Mouse (Mus musculus) MEL (cell line): Measurements from ENCODE around the gene Hmgcl. TPM values are rescaled to one million over a fixed set of nuclear protein-coding genes. Genes with fewer than 3 reads are reported as not detected.

Source experiments
- DNase-seq: peaks from one replicate; pipeline ENCODE4 v3.0.0; 2011; ENCODE audit warnings: low read depth, low spot score
- H3K27ac ChIP-seq: 2 replicates; pipeline ENCODE4 v1.5.1; 2012; ENCODE audit warnings: low read depth, mild to moderate bottlenecking, control low read depth, low read length, moderate library complexity; ENCODE audit not compliant: control insufficient read depth
- H3K27me3 ChIP-seq, 2 experiments: fragments of 150-350 bp in 1 of 2; sonication (generic) in 1 of 2; 2 replicates each; pipeline ENCODE4 v1.6.1; 2012; ENCODE audit warnings: low read length in 2 of 2, mild to moderate bottlenecking in 2 of 2, improper control_type of control experiment in 1 of 2, moderate library complexity in 1 of 2; ENCODE audit not compliant: insufficient read depth in 2 of 2, control insufficient read depth in 1 of 2
- H3K36me3 ChIP-seq, 2 experiments: 2 replicates each; pipeline ENCODE4 v1.6.1; 2012 to 2014; ENCODE audit warnings: low read length in 2 of 2, improper control_type of control experiment in 1 of 2, inconsistent platforms in 1 of 2, mild to moderate bottlenecking in 1 of 2; ENCODE audit not compliant: insufficient read depth in 2 of 2, control insufficient read depth in 1 of 2
- H3K4me1 ChIP-seq, 2 experiments: fragments of 150-350 bp in 1 of 2; sonication (generic) in 1 of 2; 2 replicates each; pipeline ENCODE4 v1.6.1; 2012; ENCODE audit warnings: low read length in 2 of 2, improper control_type of control experiment in 1 of 2, mild to moderate bottlenecking in 1 of 2; ENCODE audit not compliant: insufficient read depth in 2 of 2, control insufficient read depth in 1 of 2
- H3K4me3 ChIP-seq, 2 experiments: fragments of 150-350 bp in 1 of 2; sonication (generic) in 1 of 2; 2 replicates each; pipeline ENCODE4 v1.5.1; 2012; ENCODE audit warnings: low read depth in 2 of 2, low read length in 2 of 2, mild to moderate bottlenecking in 2 of 2, moderate library complexity in 2 of 2, control low read depth in 1 of 2, improper control_type of control experiment in 1 of 2; ENCODE audit not compliant: control insufficient read depth in 1 of 2, insufficient read depth in 1 of 2
- H3K79me2 ChIP-seq: 2 replicates; pipeline ENCODE4 v1.6.1; 2012; ENCODE audit warnings: mild to moderate bottlenecking, low read length, moderate library complexity; ENCODE audit not compliant: control insufficient read depth, poor library complexity, insufficient read depth
- H3K9ac ChIP-seq: 2 replicates; pipeline ENCODE4 v1.6.1; 2012; ENCODE audit warnings: low read depth, mild to moderate bottlenecking, control low read depth, low read length, moderate library complexity; ENCODE audit not compliant: control insufficient read depth, poor library complexity, severe bottlenecking
- H3K9me3 ChIP-seq: fragments of 150-350 bp; sonication (generic); replicated peaks from 2 replicates; pipeline ENCODE4 v1.6.1; 2012; ENCODE audit warnings: mild to moderate bottlenecking, low read length, improper control_type of control experiment, moderate library complexity; ENCODE audit not compliant: insufficient read depth
- BHLHE40 ChIP-seq: IDR thresholded peaks from 2 replicates; pipeline ENCODE4 v1.6.1; 2012; ENCODE audit warnings: low read depth, mild to moderate bottlenecking, inconsistent platforms, low read length, improper control_type of control experiment, borderline replicate concordance
- CHD1 ChIP-seq: IDR thresholded peaks from 2 replicates; pipeline ENCODE4 v1.6.1; 2012; ENCODE audit warnings: low read depth, mild to moderate bottlenecking, inconsistent platforms, low read length, improper control_type of control experiment
- CHD2 ChIP-seq: IDR thresholded peaks from 2 replicates; pipeline ENCODE4 v1.6.1; 2011; ENCODE audit warnings: low read length, improper control_type of control experiment
- CTCF ChIP-seq, 3 experiments: IDR thresholded peaks in 2 of 3; conservative IDR thresholded peaks in 1 of 3; 2 replicates each; pipeline ENCODE4 v1.5.1; 2011 to 2012; ENCODE audit warnings: low read length in 3 of 3, low read depth in 2 of 3, mild to moderate bottlenecking in 2 of 3, improper control_type of control experiment in 1 of 3, inconsistent platforms in 1 of 3, mixed read lengths in 1 of 3, moderate library complexity in 1 of 3; ENCODE audit not compliant: control insufficient read depth in 1 of 3, insufficient read depth in 1 of 3, poor library complexity in 1 of 3, severe bottlenecking in 1 of 3
- ELF1 ChIP-seq: IDR thresholded peaks from 2 replicates; pipeline ENCODE4 v1.6.1; 2014; ENCODE audit warnings: low read depth, mild to moderate bottlenecking, inconsistent platforms, low read length, improper control_type of control experiment, moderate library complexity
- ETS1 ChIP-seq: IDR thresholded peaks from 2 replicates; pipeline ENCODE4 v1.6.1; 2012; ENCODE audit warnings: low read depth, mild to moderate bottlenecking, inconsistent platforms, low read length, improper control_type of control experiment, moderate library complexity
- GABPA ChIP-seq: IDR thresholded peaks from 2 replicates; pipeline ENCODE4 v1.6.1; 2012; ENCODE audit warnings: low read depth, mild to moderate bottlenecking, inconsistent platforms, low read length, improper control_type of control experiment, moderate library complexity
- HCFC1 ChIP-seq: IDR thresholded peaks from 2 replicates; pipeline ENCODE4 v1.6.1; 2012; ENCODE audit warnings: low read depth, mild to moderate bottlenecking, inconsistent platforms, low read length, improper control_type of control experiment, moderate library complexity
- JUND ChIP-seq: IDR thresholded peaks from 2 replicates; pipeline ENCODE4 v1.6.1; 2011; ENCODE audit warnings: low read depth, mild to moderate bottlenecking, improper control_type of control experiment, low read length
- KAT2A ChIP-seq: conservative IDR thresholded peaks from 2 replicates; pipeline ENCODE4 v1.6.1; 2012; ENCODE audit warnings: low read depth, low read length, improper control_type of control experiment, inconsistent platforms
- MAFK ChIP-seq: IDR thresholded peaks from 2 replicates; pipeline ENCODE4 v1.6.1; 2011; ENCODE audit warnings: low read depth, mild to moderate bottlenecking, low read length, improper control_type of control experiment, borderline replicate concordance
- MAX ChIP-seq: IDR thresholded peaks from 2 replicates; pipeline ENCODE4 v1.6.1; 2011; ENCODE audit warnings: low read length, improper control_type of control experiment
- MAZ ChIP-seq: IDR thresholded peaks from 2 replicates; pipeline ENCODE4 v1.6.1; 2012; ENCODE audit warnings: low read depth, mild to moderate bottlenecking, inconsistent platforms, low read length, improper control_type of control experiment
- MEF2A ChIP-seq: IDR thresholded peaks from 2 replicates; pipeline ENCODE4 v1.6.1; 2014; ENCODE audit warnings: low read depth, mild to moderate bottlenecking, inconsistent platforms, low read length, improper control_type of control experiment; ENCODE audit not compliant: poor library complexity, insufficient replicate concordance, severe bottlenecking; ENCODE audit errors: extremely low read depth
- MXI1 ChIP-seq: IDR thresholded peaks from 2 replicates; pipeline ENCODE4 v1.6.1; 2011; ENCODE audit warnings: mild to moderate bottlenecking, low read depth, low read length, improper control_type of control experiment
- MYB ChIP-seq: IDR thresholded peaks from 2 replicates; pipeline ENCODE4 v1.6.1; 2011; ENCODE audit warnings: mild to moderate bottlenecking, low read depth, low read length, improper control_type of control experiment
- MYC ChIP-seq: IDR thresholded peaks from 2 replicates; pipeline ENCODE4 v1.6.1; 2011; ENCODE audit warnings: low read depth, mild to moderate bottlenecking, low read length, improper control_type of control experiment, moderate library complexity
- NELFE ChIP-seq: IDR thresholded peaks from 2 replicates; pipeline ENCODE4 v1.6.1; 2011; ENCODE audit warnings: low read depth, low read length, improper control_type of control experiment
- NRF1 ChIP-seq: IDR thresholded peaks from 2 replicates; pipeline ENCODE4 v1.6.1; 2014; ENCODE audit warnings: low read depth, mild to moderate bottlenecking, inconsistent platforms, low read length, improper control_type of control experiment, moderate library complexity; ENCODE audit not compliant: poor library complexity, insufficient read depth, severe bottlenecking
- POLR2A ChIP-seq, 2 experiments: IDR thresholded peaks; 2 replicates each; pipeline ENCODE4 v1.6.1; 2011 to 2012; ENCODE audit warnings: low read length in 2 of 2, mild to moderate bottlenecking in 2 of 2, control low read depth in 1 of 2, improper control_type of control experiment in 1 of 2, low read depth in 1 of 2, moderate library complexity in 1 of 2; ENCODE audit not compliant: control insufficient read depth in 1 of 2, insufficient read depth in 1 of 2, poor library complexity in 1 of 2
- POLR2AphosphoS2 ChIP-seq: IDR thresholded peaks from 2 replicates; pipeline ENCODE4 v1.6.1; 2011; ENCODE audit warnings: low read length, improper control_type of control experiment
- RCOR1 ChIP-seq: IDR thresholded peaks from 2 replicates; pipeline ENCODE4 v1.6.1; 2012; ENCODE audit warnings: low read depth, mild to moderate bottlenecking, inconsistent platforms, low read length, improper control_type of control experiment
- SIN3A ChIP-seq: IDR thresholded peaks from 2 replicates; pipeline ENCODE4 v1.6.1; 2012; ENCODE audit warnings: low read length, improper control_type of control experiment, inconsistent platforms
- SMC3 ChIP-seq: IDR thresholded peaks from 2 replicates; pipeline ENCODE4 v1.6.1; 2011; ENCODE audit warnings: low read depth, low read length, improper control_type of control experiment
- TAL1 ChIP-seq: IDR thresholded peaks from 2 replicates; pipeline ENCODE4 v1.6.1; 2012; ENCODE audit warnings: mild to moderate bottlenecking, inconsistent platforms, low read length, moderate library complexity, mixed read lengths
- TBP ChIP-seq: IDR thresholded peaks from 2 replicates; pipeline ENCODE4 v1.8.0; 2011; ENCODE audit warnings: low read depth, low read length, improper control_type of control experiment
- UBTF ChIP-seq: IDR thresholded peaks from 2 replicates; pipeline ENCODE4 v1.6.1; 2012; ENCODE audit warnings: low read depth, mild to moderate bottlenecking, inconsistent platforms, low read length, improper control_type of control experiment, moderate library complexity, borderline replicate concordance; ENCODE audit not compliant: insufficient read depth
- USF1 ChIP-seq: IDR thresholded peaks from 2 replicates; pipeline ENCODE4 v1.6.1; 2014; ENCODE audit warnings: low read depth, mild to moderate bottlenecking, inconsistent platforms, low read length, improper control_type of control experiment, moderate library complexity
- USF2 ChIP-seq, 2 experiments: IDR thresholded peaks; 2 replicates each; pipeline ENCODE4 v1.6.1; 2011 to 2012; ENCODE audit warnings: improper control_type of control experiment in 2 of 2, low read length in 2 of 2, borderline replicate concordance in 1 of 2, inconsistent platforms in 1 of 2, low read depth in 1 of 2, mild to moderate bottlenecking in 1 of 2; ENCODE audit not compliant: insufficient read depth in 1 of 2
- ZC3H11A ChIP-seq: IDR thresholded peaks from 2 replicates; pipeline ENCODE4 v1.6.1; 2012; ENCODE audit warnings: low read depth, mild to moderate bottlenecking, inconsistent platforms, low read length, improper control_type of control experiment
- ZKSCAN1 ChIP-seq: IDR thresholded peaks from 2 replicates; pipeline ENCODE4 v1.6.1; 2012; ENCODE audit warnings: low read depth, mild to moderate bottlenecking, inconsistent platforms, low read length, improper control_type of control experiment, moderate library complexity
- ZMIZ1 ChIP-seq: IDR thresholded peaks from 2 replicates; pipeline ENCODE4 v1.6.1; 2012; ENCODE audit warnings: low read depth, mild to moderate bottlenecking, inconsistent platforms, low read length, improper control_type of control experiment, moderate library complexity
- polyA plus RNA-seq, 2 experiments: library from polyadenylated mRNA; stranded (reverse) in 1 of 2; unstranded in 1 of 2; fragments of >175 nt in 1 of 2; fragments of >200 nt in 1 of 2; gene quantifications; 2 replicates each; pipeline versions ENCODE4 v1.2.1 to v1.2.4; 2012; ENCODE audit warnings: low replicate concordance in 2 of 2, low read depth in 1 of 2; ENCODE audit not compliant: insufficient read length in 2 of 2, insufficient read depth in 1 of 2, missing spikeins in 1 of 2
- total RNA-seq: library from RNA; depleted of rRNA; stranded (reverse); fragments of 300-350 nt; gene quantifications from 2 replicates; pipeline ENCODE4 v1.2.3, GENCODE M21; 2012

Gene Hmgcl
- total and polyA plus RNA-seq, 3 experiments, result 48.7 to 66.5 TPM; not detected in 1

- TF ChIP-seq CTCF (IDR thresholded peaks at IDR 0.05 in 2 of 3, conservative IDR thresholded peaks at IDR 0.05 in 1 of 3; ENCODE audit: control insufficient read depth in 1 of 3, insufficient read depth in 1 of 3, low read depth in 2 of 3, low read length in 3 of 3, poor library complexity in 1 of 3, severe bottlenecking in 1 of 3) (no peak), ZMIZ1 (no peak), UBTF (no peak), MEF2A (no peak), MAX (no peak)
These were observed 20.9 kb upstream of the Hmgcl start (continued) for GRCm38 (mm10) chr4:135925341-135925740.

GRCm38 (mm10) chr4:135926195-135926808 is 19.9 kb upstream of the Hmgcl start:
- Histone ChIP-seq H3K27ac (peak overlapping the region; percentile 87), H3K4me3 (peak overlapping the region; percentile 20 to 36), H3K27me3 (no peaks in the 10 kb centered on the region), H3K36me3 (peaks cover 0 to 25% of the 10 kb centered on the region in 2 experiments; a peak in 2 of 4 replicates), H3K9me3 (no peaks in the 10 kb centered on the region), H3K9ac (peak overlapping the region; percentile 71), H3K79me2 (peaks cover 6% of the 10 kb centered on the region), H3K4me1 (peaks cover 9 to 29% of the 10 kb centered on the region in 2 experiments)
- peak; percentile 97 for DNase-seq
- peak; percentile 98 for TF ChIP-seq JUND
- no peak for TF ChIP-seq ZKSCAN1
- TF ChIP-seq POLR2A (IDR thresholded peaks at IDR 0.05; ENCODE audit: control insufficient read depth in 1 of 2, insufficient read depth in 1 of 2, low read depth in 1 of 2, low read length in 2 of 2, poor library complexity in 1 of 2), result peak; percentile 57 to 74; a peak in 3 of 4 replicates
- peak; percentile 47; the same call in 1 of the 2 replicates for TF ChIP-seq ZMIZ1
- no peak for TF ChIP-seq SMC3
- TF ChIP-seq NELFE, result peak; percentile 39
- no peak for TF ChIP-seq GABPA
- TF ChIP-seq MYC, result peak; percentile 94; the same call in 1 of the 2 replicates
- TF ChIP-seq USF2 (IDR thresholded peaks at IDR 0.05; ENCODE audit: borderline replicate concordance in 1 of 2, insufficient read depth in 1 of 2, low read depth in 1 of 2, low read length in 2 of 2), result no peak
- TF ChIP-seq RCOR1, result 0 out of 2 replicates have a peak, but pooled peaks have one; percentile 6
- peak; percentile 70 for TF ChIP-seq HCFC1
- TF ChIP-seq ETS1, result no peak; the same call in 1 of the 2 replicates
- no peak for TF ChIP-seq MAFK
- no peak for TF ChIP-seq NRF1
- no peak for TF ChIP-seq TAL1
- no peak for TF ChIP-seq CHD1
- TF ChIP-seq MYB, result no peak
- peak; percentile 13; the same call in 1 of the 2 replicates for TF ChIP-seq TBP
- TF ChIP-seq ZC3H11A, result no peak
- peak; percentile 93 for TF ChIP-seq MXI1
- TF ChIP-seq ELF1, result peak; percentile 40; the same call in 1 of the 2 replicates
- peak; percentile 90 for TF ChIP-seq USF1
- no peak for TF ChIP-seq CTCF (IDR thresholded peaks at IDR 0.05 in 2 of 3, conservative IDR thresholded peaks at IDR 0.05 in 1 of 3; ENCODE audit: control insufficient read depth in 1 of 3, insufficient read depth in 1 of 3, low read depth in 2 of 3, low read length in 3 of 3, poor library complexity in 1 of 3, severe bottlenecking in 1 of 3)
- peak; percentile 93 for TF ChIP-seq MAZ
- no peak for TF ChIP-seq KAT2A
- no peak for TF ChIP-seq MEF2A
- peak; percentile 44; the same call in 1 of the 2 replicates for TF ChIP-seq SIN3A
- TF ChIP-seq CHD2, result peak; percentile 76
- TF ChIP-seq POLR2AphosphoS2, result peak; percentile 37; the same call in 1 of the 2 replicates
- TF ChIP-seq MAX, result peak; percentile 88
- TF ChIP-seq UBTF, result no peak
- peak; percentile 82 for TF ChIP-seq BHLHE40
